Mouse (Mus musculus) bone marrow macrophage, adult 2 months (primary cell): ENCODE results near the gene Relch.

ENCODE experiments used
- CTCF ChIP-seq: IDR thresholded peaks from 2 replicates; pipeline ENCODE4 v1.5.1; 2012; ENCODE audit warnings: low read depth, mild to moderate bottlenecking, low read length, moderate library complexity
- POLR2A ChIP-seq: IDR thresholded peaks from 2 replicates; pipeline ENCODE4 v1.6.1; 2012; ENCODE audit warnings: mild to moderate bottlenecking, low read depth, low read length, borderline replicate concordance

GRCm38 (mm10) chr1:105802941-105803340, 139.3 kb downstream of the Relch start:
- no peak for TF ChIP-seq CTCF
- no peak for TF ChIP-seq POLR2A
